Mouse (Mus musculus) midbrain, embryonic 14.5 days (tissue): ENCODE results near the gene Slc9a6. TPM values are rescaled to one million over a fixed set of nuclear protein-coding genes. Genes with fewer than 3 reads are reported as not detected.

Source experiments
- ATAC-seq: fragments of 200-750 bp; cut with Nextera tagmentation; 2 replicates; pipeline ENCODE4 v1.8.0; 2017; ENCODE audit warnings: moderate number of reproducible peaks, moderate library complexity; ENCODE audit not compliant: low FRiP score, low TSS enrichment
- DNase-seq: peaks from one replicate; pipeline ENCODE4 v3.0.0-alpha.2; 2015
- H3K27ac ChIP-seq: fragments of 300-500 bp; sonication (generic); replicated peaks from 2 replicates; pipeline ENCODE4 v1.5.1; 2014; ENCODE audit warnings: mild to moderate bottlenecking, low read depth, low read length, moderate library complexity
- H3K27me3 ChIP-seq: fragments of 300-500 bp; sonication (generic); 2 replicates; pipeline ENCODE4 v1.6.1; 2014; ENCODE audit warnings: low read length, control low read depth, mixed read lengths; ENCODE audit not compliant: control insufficient read depth, insufficient read depth
- H3K36me3 ChIP-seq: fragments of 300-500 bp; sonication (generic); 2 replicates; pipeline ENCODE4 v1.6.1; 2014; ENCODE audit warnings: low read length, control low read depth; ENCODE audit not compliant: control insufficient read depth, insufficient read depth
- H3K4me1 ChIP-seq: fragments of 300-500 bp; sonication (generic); 2 replicates; pipeline ENCODE4 v1.6.1; 2014; ENCODE audit warnings: mild to moderate bottlenecking, antibody characterized with exemption, low read length, control low read depth; ENCODE audit not compliant: control insufficient read depth, insufficient read depth
- H3K4me2 ChIP-seq: fragments of 300-500 bp; sonication (generic); 2 replicates; pipeline ENCODE4 v1.6.1; 2014; ENCODE audit warnings: mild to moderate bottlenecking, low read length, moderate library complexity
- H3K4me3 ChIP-seq: fragments of 300-500 bp; sonication (generic); replicated peaks from 2 replicates; pipeline ENCODE4 v1.5.1; 2014; ENCODE audit warnings: low read depth, low read length
- H3K9ac ChIP-seq: fragments of 300-500 bp; sonication (generic); replicated peaks from 2 replicates; pipeline ENCODE4 v1.6.1; 2014; ENCODE audit warnings: mild to moderate bottlenecking, low read length, moderate library complexity
- H3K9me3 ChIP-seq: fragments of 300-500 bp; sonication (generic); 2 replicates; pipeline ENCODE4 v1.6.1; 2016; ENCODE audit warnings: low read length, control low read depth, mixed read lengths; ENCODE audit not compliant: control insufficient read depth
- WGBS: fragments of 180-500 bp; shearing (Covaris S2); extraction: QIAGEN DNeasy Blood & Tissue Kit; methylation state at CpG from one replicate; pipeline ENCODE4 v1.1.7; 2014; 5-methylcytosine and 5-hydroxymethylcytosine counted together
- polyA plus RNA-seq: library from polyadenylated mRNA; unstranded; fragments of >200 nt; fragmentation: Nextera tagmentation; extraction: Ambion mirVana; gene quantifications from 2 replicates; pipeline ENCODE4 v1.2.1, GENCODE M21; 2014

Gene Slc9a6
- polyA plus RNA-seq, 1 experiment from 2014 or later, result 48.7 TPM

DNA sequence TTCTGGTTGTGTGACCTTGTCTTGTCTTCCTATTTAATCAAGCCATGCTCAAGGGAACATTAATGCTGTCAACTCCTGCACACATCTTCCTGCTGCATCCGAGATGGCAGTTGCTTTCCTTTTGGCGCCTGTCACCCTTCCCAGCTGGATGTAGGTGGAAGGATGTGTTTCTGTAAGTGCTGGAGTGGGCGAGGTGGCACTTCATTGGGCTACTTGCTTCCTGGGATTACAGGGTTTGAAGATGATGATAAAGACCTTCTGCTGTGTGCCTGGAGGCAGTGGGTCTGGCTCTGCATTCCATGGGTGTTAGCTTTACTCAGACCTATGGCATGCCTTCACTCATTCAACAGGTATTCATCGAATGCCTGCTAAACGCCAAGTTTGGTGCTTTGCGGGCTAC is 68.2 kb downstream of the Slc9a6 start:
- WGBS, result 86% methylated on average over 6 of the region's 6 CpGs
- H3K27ac ChIP-seq, result no peak overlapping the region
- H3K36me3 ChIP-seq, result no peaks in the 10 kb centered on the region
- no peaks in the 10 kb centered on the region for H3K27me3 ChIP-seq
- no peaks in the 10 kb centered on the region for H3K9me3 ChIP-seq
- DNase-seq, result no peak
- no peak for ATAC-seq
- no peak overlapping the region for H3K4me2 ChIP-seq
- no peak overlapping the region for H3K9ac ChIP-seq
- H3K4me3 ChIP-seq, result no peak overlapping the region
- no peaks in the 10 kb centered on the region for H3K4me1 ChIP-seq

DNA sequence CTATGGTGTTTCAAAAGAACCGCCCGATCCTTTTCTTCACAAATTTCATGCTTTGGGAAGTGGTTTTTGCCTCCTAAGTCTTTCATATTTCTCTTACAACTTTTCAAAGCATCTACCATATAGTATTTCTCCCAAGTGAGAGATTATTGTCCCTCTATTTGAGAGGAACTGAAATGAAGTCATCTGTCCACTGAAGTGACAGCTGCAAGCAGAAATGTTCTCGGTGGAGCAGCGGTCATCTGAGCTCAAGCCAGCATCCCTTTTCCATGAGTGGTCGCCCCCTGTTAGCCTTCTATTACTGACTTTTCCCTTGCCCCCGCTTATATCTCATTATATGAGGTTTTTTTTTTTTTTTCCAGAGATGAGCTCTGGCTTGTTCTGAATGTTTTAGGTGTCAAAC is 69.5 kb downstream of the Slc9a6 start:
- Histone ChIP-seq H3K9me3 (no peaks in the 10 kb centered on the region), H3K4me1 (no peaks in the 10 kb centered on the region), H3K36me3 (no peaks in the 10 kb centered on the region), H3K4me3 (no peak overlapping the region), H3K4me2 (no peak overlapping the region), H3K27ac (no peak overlapping the region), H3K9ac (no peak overlapping the region), H3K27me3 (no peaks in the 10 kb centered on the region)
- WGBS, result 76% methylated on average over 6 of the region's 6 CpGs
- DNase-seq, result no peak
- ATAC-seq, result no peak

DNA sequence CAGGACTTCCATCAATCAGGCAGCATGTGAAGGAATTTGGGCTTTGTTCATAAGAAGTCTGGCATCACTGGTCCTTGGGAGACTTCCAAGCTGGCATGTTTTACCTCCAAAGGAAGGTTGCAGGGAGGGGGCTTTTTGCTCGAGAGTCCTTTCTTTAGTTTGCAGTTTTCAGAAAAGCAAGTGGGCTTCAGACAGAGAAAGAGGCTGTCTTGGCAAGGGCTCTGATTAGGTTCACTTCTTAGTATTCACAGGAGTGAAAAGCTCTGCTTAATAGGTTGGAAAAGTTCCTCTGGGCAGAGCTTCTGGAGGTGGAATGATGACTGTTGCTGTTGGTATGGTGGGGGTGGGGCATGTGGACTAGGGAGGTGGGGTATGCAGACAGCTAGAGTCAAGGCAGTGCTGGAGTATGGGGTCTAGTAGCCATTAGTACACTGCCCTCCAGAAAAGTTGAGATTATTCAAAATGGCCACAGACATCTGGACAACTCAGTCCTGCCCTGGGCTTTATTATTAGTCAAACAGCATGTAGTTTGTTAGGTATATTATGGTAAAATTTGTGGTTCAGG is 72.7 kb downstream of the Slc9a6 start:
- ATAC-seq, result no peak
- DNase-seq, result peak; percentile 10

DNA sequence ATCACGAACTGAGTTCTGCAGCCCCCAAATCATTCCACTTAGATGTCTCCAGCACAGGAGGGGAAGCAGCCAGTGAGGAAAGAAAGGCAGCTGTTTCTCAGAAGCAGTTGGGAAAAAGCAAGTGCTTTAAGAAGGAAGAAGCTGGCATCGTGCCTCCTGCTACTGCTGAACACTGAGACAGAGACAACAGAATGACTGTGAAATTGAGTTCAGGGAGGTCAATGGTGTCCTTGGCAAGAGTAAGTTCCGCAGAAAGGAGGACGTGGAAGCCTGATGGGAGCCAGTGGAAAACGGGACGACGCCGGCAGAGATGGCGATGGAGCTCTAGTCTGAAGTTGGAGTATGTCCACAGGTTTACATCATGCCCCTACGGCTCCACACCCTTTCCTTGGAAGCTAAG is 74.0 kb downstream of the Slc9a6 start:
- DNase-seq (no peak), ATAC-seq (no peak)
- no peak overlapping the region for H3K4me2 ChIP-seq
- H3K36me3 ChIP-seq, result no peaks in the 10 kb centered on the region
- no peaks in the 10 kb centered on the region for H3K4me1 ChIP-seq
- no peaks in the 10 kb centered on the region for H3K9me3 ChIP-seq
- 82% methylated on average over 10 of the region's 10 CpGs for WGBS
- H3K27ac ChIP-seq, result no peak overlapping the region
- no peak overlapping the region for H3K4me3 ChIP-seq
- H3K27me3 ChIP-seq, result no peaks in the 10 kb centered on the region
- no peak overlapping the region for H3K9ac ChIP-seq

More for the DNA sequence above, 72.7 kb downstream of the Slc9a6 start:
- Histone ChIP-seq H3K4me2 (no peak overlapping the region), H3K4me1 (no peaks in the 10 kb centered on the region), H3K36me3 (no peaks in the 10 kb centered on the region), H3K27me3 (no peaks in the 10 kb centered on the region), H3K9ac (no peak overlapping the region), H3K9me3 (no peaks in the 10 kb centered on the region), H3K4me3 (no peak overlapping the region), H3K27ac (no peak overlapping the region)
- 62% methylated on average over 1 of the region's 1 CpGs for WGBS

DNA sequence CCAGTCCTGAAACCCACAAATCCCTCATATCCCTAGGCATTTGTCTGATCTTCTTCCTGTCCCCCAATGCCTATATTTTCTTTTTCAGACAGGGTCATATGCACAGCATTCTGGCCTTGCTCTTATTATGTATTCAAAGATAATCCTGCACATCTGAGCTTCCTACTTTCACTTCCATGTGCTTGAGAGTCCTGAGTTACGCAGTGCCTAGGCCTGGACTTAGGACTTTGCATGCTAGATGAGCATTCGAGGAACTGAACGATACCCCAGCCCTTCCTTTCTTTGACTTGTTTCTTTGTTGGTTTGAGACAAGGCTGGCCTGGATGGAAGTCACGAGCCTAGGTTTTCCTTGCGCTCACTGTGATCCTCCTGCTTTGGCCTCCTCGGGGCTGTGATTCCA is 83.0 kb downstream of the Slc9a6 start:
- H3K9me3 ChIP-seq, result no peaks in the 10 kb centered on the region

DNA sequence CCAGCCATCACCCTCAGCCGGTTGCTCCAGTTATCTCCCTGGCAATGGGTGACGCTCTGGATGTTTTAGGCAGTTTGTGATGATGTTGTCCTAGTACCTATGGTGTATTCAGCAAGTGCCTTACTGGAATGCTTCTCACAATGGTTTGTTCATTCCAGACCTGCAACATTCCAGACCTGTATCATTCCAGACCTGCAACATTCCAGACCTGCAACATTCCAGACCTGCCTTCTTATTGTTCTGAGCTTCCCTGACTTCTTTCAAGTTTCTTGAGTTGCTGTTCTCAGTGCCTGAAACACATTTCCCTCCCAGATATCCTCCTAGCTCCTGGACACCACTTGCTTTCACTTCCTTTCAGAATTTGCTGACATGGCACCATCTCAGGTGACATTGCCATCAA is 85.0 kb downstream of the Slc9a6 start:
- Histone ChIP-seq H3K9me3 (no peaks in the 10 kb centered on the region), H3K36me3 (no peaks in the 10 kb centered on the region), H3K4me1 (no peaks in the 10 kb centered on the region), H3K27ac (no peak overlapping the region), H3K9ac (no peak overlapping the region), H3K4me2 (no peak overlapping the region), H3K4me3 (no peak overlapping the region), H3K27me3 (no peaks in the 10 kb centered on the region)
- DNase-seq (no peak), ATAC-seq (no peak)
- WGBS, result 86% methylated on average over 2 of the region's 2 CpGs

More for the DNA sequence above, 83.0 kb downstream of the Slc9a6 start:
- Histone ChIP-seq H3K4me3 (no peak overlapping the region), H3K4me1 (no peaks in the 10 kb centered on the region), H3K27me3 (no peaks in the 10 kb centered on the region), H3K9ac (no peak overlapping the region), H3K27ac (no peak overlapping the region), H3K36me3 (no peaks in the 10 kb centered on the region), H3K4me2 (no peak overlapping the region)
- WGBS, result 85% methylated on average over 6 of the region's 6 CpGs
- ATAC-seq (no peak), DNase-seq (no peak)

DNA sequence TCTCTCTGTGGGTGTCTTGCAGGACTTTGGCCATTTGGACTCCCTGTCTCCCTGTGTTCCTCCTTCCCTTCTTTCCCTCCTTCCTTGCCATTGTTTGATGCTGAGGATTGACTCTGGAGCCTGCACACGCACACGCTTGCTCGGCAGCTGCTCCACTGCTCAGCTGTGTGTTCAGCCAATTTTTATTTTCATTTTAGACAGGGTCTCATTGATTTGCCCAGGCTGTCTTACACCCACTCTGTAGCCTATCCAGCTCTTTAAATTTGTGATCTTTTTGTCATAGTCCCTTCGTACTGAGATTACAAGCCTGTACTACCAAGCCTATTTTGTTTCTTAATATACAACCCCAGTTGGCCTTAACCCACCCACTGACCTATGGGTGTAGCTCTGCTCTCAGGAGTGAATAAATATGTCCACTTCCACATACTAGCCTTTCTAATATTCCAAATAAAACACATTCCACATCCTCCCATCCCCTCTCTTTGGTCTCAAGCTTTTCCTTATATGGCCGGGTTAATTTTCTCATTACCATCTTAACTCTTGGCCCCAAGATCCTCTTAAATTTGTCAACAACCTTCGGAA is 87.7 kb downstream of the Slc9a6 start:
- no peak overlapping the region for H3K9ac ChIP-seq
- no peak for ATAC-seq
- H3K4me1 ChIP-seq, result no peaks in the 10 kb centered on the region
- H3K4me2 ChIP-seq, result no peak overlapping the region
- H3K4me3 ChIP-seq, result no peak overlapping the region
- no peak overlapping the region for H3K27ac ChIP-seq
- DNase-seq, result no peak
- H3K27me3 ChIP-seq, result no peaks in the 10 kb centered on the region
- 79% methylated on average over 6 of the region's 6 CpGs for WGBS
- H3K9me3 ChIP-seq, result no peaks in the 10 kb centered on the region
- H3K36me3 ChIP-seq, result no peaks in the 10 kb centered on the region

DNA sequence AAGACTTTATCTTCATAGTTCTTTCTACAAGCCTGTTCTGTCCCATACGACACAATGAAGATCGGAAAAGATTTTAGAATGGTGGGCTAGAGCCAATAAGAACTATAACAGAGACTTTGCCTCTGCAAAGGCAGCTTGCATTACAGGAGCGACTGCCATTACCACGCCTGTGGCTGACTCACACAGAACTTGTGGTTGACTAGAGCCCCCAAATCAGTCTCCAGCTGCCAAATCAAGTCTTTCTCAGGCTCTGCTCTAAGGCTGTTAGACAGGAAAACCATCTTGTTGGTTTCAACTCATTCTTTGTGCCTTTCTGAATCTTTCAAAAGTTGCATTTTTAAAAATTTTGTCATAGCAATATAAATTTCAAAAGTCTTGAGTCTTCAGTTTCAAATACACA is 88.3 kb downstream of the Slc9a6 start:
- Histone ChIP-seq H3K9me3 (no peaks in the 10 kb centered on the region), H3K27me3 (no peaks in the 10 kb centered on the region), H3K4me3 (no peak overlapping the region), H3K9ac (no peak overlapping the region), H3K27ac (no peak overlapping the region), H3K4me1 (no peaks in the 10 kb centered on the region), H3K4me2 (no peak overlapping the region), H3K36me3 (no peaks in the 10 kb centered on the region)
- DNase-seq, result no peak
- WGBS, result 86% methylated on average over 4 of the region's 4 CpGs
- no peak for ATAC-seq

DNA sequence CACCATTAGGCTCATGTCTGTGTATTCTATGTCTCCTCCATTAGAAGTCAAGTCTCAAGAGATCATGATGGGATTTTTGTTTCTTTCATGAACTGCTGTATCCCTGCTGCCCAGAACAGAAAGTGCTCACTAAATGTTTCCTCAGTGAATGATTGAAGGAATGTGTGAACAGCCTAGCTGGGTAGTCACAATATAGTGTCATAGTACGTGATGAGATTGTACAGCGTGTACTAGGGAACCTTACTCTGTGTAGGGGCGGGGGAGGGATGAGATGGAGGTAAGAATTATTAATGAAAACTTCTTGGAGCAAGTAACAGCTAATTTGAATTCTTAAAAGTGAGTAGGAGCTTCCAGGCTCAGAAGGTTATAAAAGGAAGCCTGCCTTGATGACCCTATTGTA is 91.7 kb downstream of the Slc9a6 start:
- no peaks in the 10 kb centered on the region for H3K9me3 ChIP-seq
- no peaks in the 10 kb centered on the region for H3K36me3 ChIP-seq
- H3K4me2 ChIP-seq, result no peak overlapping the region
- ATAC-seq (no peak), DNase-seq (no peak)
- WGBS, result 89% methylated on average over 3 of the region's 3 CpGs
- no peak overlapping the region for H3K9ac ChIP-seq
- H3K4me1 ChIP-seq, result no peaks in the 10 kb centered on the region
- H3K27me3 ChIP-seq, result no peaks in the 10 kb centered on the region
- H3K27ac ChIP-seq, result no peak overlapping the region
- no peak overlapping the region for H3K4me3 ChIP-seq
